Mouse (Mus musculus): ENCODE measurements around the gene Clic1. TPM values are rescaled to one million over a fixed set of nuclear protein-coding genes. Genes with fewer than 3 reads are reported as not detected.

Clic1 gene
- polyA plus RNA-seq, 1 experiment from 2014 or later, result 24.7 TPM

GRCm38 (mm10) chr17:35018171-35018570, 31.6 kb upstream of the Clic1 start:
- no peak for DNase-seq (ENCODE audit: low spot score)
- Histone ChIP-seq H3K27me3 (ENCODE audit: control insufficient read depth, insufficient read depth, low read length) (no peaks in the 10 kb centered on the region), H3K27ac (no peak overlapping the region), H3K9me3 (ENCODE audit: control insufficient read depth, low read length) (no peaks in the 10 kb centered on the region), H3K4me2 (replicated peaks) (no peak overlapping the region), H3K4me1 (replicated peaks; ENCODE audit: control insufficient read depth, insufficient read depth, low read length) (no peaks in the 10 kb centered on the region), H3K9ac (no peak overlapping the region), H3K4me3 (replicated peaks; ENCODE audit: low read length) (no peak overlapping the region), H3K36me3 (replicated peaks; ENCODE audit: control insufficient read depth, insufficient read depth) (peaks cover 38% of the 10 kb centered on the region)
- 89% methylated on average over 3 of the region's 3 CpGs for WGBS
- ATAC-seq (ENCODE audit: low FRiP score), result no peak

GRCm38 (mm10) chr17:35019894-35020293, 29.9 kb upstream of the Clic1 start:
- no peak overlapping the region for H3K4me3 ChIP-seq (replicated peaks; ENCODE audit: low read length)
- H3K27me3 ChIP-seq (ENCODE audit: control insufficient read depth, insufficient read depth, low read length), result no peaks in the 10 kb centered on the region
- 74% methylated on average over 11 of the region's 11 CpGs for WGBS
- H3K9me3 ChIP-seq (ENCODE audit: control insufficient read depth, low read length), result no peaks in the 10 kb centered on the region
- no peak overlapping the region for H3K4me2 ChIP-seq (replicated peaks)
- ATAC-seq (ENCODE audit: low FRiP score), result no peak
- DNase-seq (ENCODE audit: low spot score), result no peak
- H3K9ac ChIP-seq, result no peak overlapping the region
- no peaks in the 10 kb centered on the region for H3K4me1 ChIP-seq (replicated peaks; ENCODE audit: control insufficient read depth, insufficient read depth, low read length)
- H3K36me3 ChIP-seq (replicated peaks; ENCODE audit: control insufficient read depth, insufficient read depth), result peaks cover 20% of the 10 kb centered on the region
- H3K27ac ChIP-seq, result no peak overlapping the region

GRCm38 (mm10) chr17:35020551-35020950, 29.2 kb upstream of the Clic1 start:
- Histone ChIP-seq H3K9me3 (ENCODE audit: control insufficient read depth, low read length) (no peaks in the 10 kb centered on the region), H3K4me3 (replicated peaks; ENCODE audit: low read length) (no peak overlapping the region), H3K36me3 (replicated peaks; ENCODE audit: control insufficient read depth, insufficient read depth) (peaks cover 14% of the 10 kb centered on the region), H3K27me3 (ENCODE audit: control insufficient read depth, insufficient read depth, low read length) (no peaks in the 10 kb centered on the region), H3K9ac (no peak overlapping the region), H3K4me2 (replicated peaks) (no peak overlapping the region), H3K27ac (no peak overlapping the region), H3K4me1 (replicated peaks; ENCODE audit: control insufficient read depth, insufficient read depth, low read length) (no peaks in the 10 kb centered on the region)
- ATAC-seq (ENCODE audit: low FRiP score) (no peak), DNase-seq (ENCODE audit: low spot score) (no peak)
- 90% methylated on average over 8 of the region's 8 CpGs for WGBS

- Histone ChIP-seq H3K36me3 (replicated peaks; ENCODE audit: control insufficient read depth, insufficient read depth) (peaks cover 6% of the 10 kb centered on the region), H3K4me3 (replicated peaks; ENCODE audit: low read length) (no peak overlapping the region), H3K27ac (no peak overlapping the region), H3K9me3 (ENCODE audit: control insufficient read depth, low read length) (no peaks in the 10 kb centered on the region), H3K27me3 (ENCODE audit: control insufficient read depth, insufficient read depth, low read length) (no peaks in the 10 kb centered on the region), H3K9ac (no peak overlapping the region), H3K4me1 (replicated peaks; ENCODE audit: control insufficient read depth, insufficient read depth, low read length) (no peaks in the 10 kb centered on the region), H3K4me2 (replicated peaks) (peak overlapping the region; percentile 27; the same call in 1 of the 2 replicates)
- ATAC-seq (ENCODE audit: low FRiP score), result peak; percentile 58
- WGBS, result 6% methylated on average over 17 of the region's 17 CpGs
- peak; percentile 75 for DNase-seq (ENCODE audit: low spot score)
Observed at GRCm38 (mm10) chr17:35021163-35021808, 28.5 kb upstream of the Clic1 start.

- Histone ChIP-seq H3K9ac (no peak overlapping the region), H3K4me2 (replicated peaks) (no peak overlapping the region), H3K36me3 (replicated peaks; ENCODE audit: control insufficient read depth, insufficient read depth) (0 out of 2 replicates have a peak, but pooled peaks cover 2% of the 10 kb centered on the region), H3K27ac (no peak overlapping the region), H3K27me3 (ENCODE audit: control insufficient read depth, insufficient read depth, low read length) (no peaks in the 10 kb centered on the region), H3K9me3 (ENCODE audit: control insufficient read depth, low read length) (no peaks in the 10 kb centered on the region), H3K4me3 (replicated peaks; ENCODE audit: low read length) (no peak overlapping the region), H3K4me1 (replicated peaks; ENCODE audit: control insufficient read depth, insufficient read depth, low read length) (no peaks in the 10 kb centered on the region)
- WGBS, result 59% methylated on average over 6 of the region's 6 CpGs
- ATAC-seq (ENCODE audit: low FRiP score) (no peak), DNase-seq (ENCODE audit: low spot score) (no peak)
Observed at GRCm38 (mm10) chr17:35021842-35022477, 27.8 kb upstream of the Clic1 start.

- Histone ChIP-seq H3K4me1 (replicated peaks; ENCODE audit: control insufficient read depth, insufficient read depth, low read length) (peaks cover 2% of the 10 kb centered on the region; the same call in 1 of the 2 replicates), H3K4me3 (replicated peaks; ENCODE audit: low read length) (no peak overlapping the region), H3K9me3 (ENCODE audit: control insufficient read depth, low read length) (no peaks in the 10 kb centered on the region), H3K36me3 (replicated peaks; ENCODE audit: control insufficient read depth, insufficient read depth) (no peaks in the 10 kb centered on the region), H3K27me3 (ENCODE audit: control insufficient read depth, insufficient read depth, low read length) (no peaks in the 10 kb centered on the region), H3K4me2 (replicated peaks) (no peak overlapping the region), H3K27ac (no peak overlapping the region), H3K9ac (no peak overlapping the region)
- DNase-seq (ENCODE audit: low spot score) (no peak), ATAC-seq (ENCODE audit: low FRiP score) (no peak)
- WGBS, result 93% methylated on average over 8 of the region's 8 CpGs
Observed at GRCm38 (mm10) chr17:35022541-35023060, 27.2 kb upstream of the Clic1 start.

- ATAC-seq (ENCODE audit: low FRiP score), result no peak
- H3K9ac ChIP-seq, result no peak overlapping the region
- no peak overlapping the region for H3K27ac ChIP-seq
- 81% methylated on average over 5 of the region's 5 CpGs for WGBS
- no peaks in the 10 kb centered on the region for H3K36me3 ChIP-seq (replicated peaks; ENCODE audit: control insufficient read depth, insufficient read depth)
- no peak overlapping the region for H3K4me3 ChIP-seq (replicated peaks; ENCODE audit: low read length)
- no peaks in the 10 kb centered on the region for H3K9me3 ChIP-seq (ENCODE audit: control insufficient read depth, low read length)
- no peak overlapping the region for H3K4me2 ChIP-seq (replicated peaks)
- H3K4me1 ChIP-seq (replicated peaks; ENCODE audit: control insufficient read depth, insufficient read depth, low read length), result peaks cover 4% of the 10 kb centered on the region; the same call in 1 of the 2 replicates
- H3K27me3 ChIP-seq (ENCODE audit: control insufficient read depth, insufficient read depth, low read length), result no peaks in the 10 kb centered on the region
- no peak for DNase-seq (ENCODE audit: low spot score)
Observed at GRCm38 (mm10) chr17:35023221-35023620, 26.5 kb upstream of the Clic1 start.

GRCm38 (mm10) chr17:35023756-35024155, 26.0 kb upstream of the Clic1 start:
- H3K27me3 ChIP-seq (ENCODE audit: control insufficient read depth, insufficient read depth, low read length), result no peaks in the 10 kb centered on the region
- H3K4me3 ChIP-seq (replicated peaks; ENCODE audit: low read length), result no peak overlapping the region
- no peaks in the 10 kb centered on the region for H3K9me3 ChIP-seq (ENCODE audit: control insufficient read depth, low read length)
- no peak overlapping the region for H3K4me2 ChIP-seq (replicated peaks)
- ATAC-seq (ENCODE audit: low FRiP score), result no peak
- no peak overlapping the region for H3K9ac ChIP-seq
- no peaks in the 10 kb centered on the region for H3K36me3 ChIP-seq (replicated peaks; ENCODE audit: control insufficient read depth, insufficient read depth)
- DNase-seq (ENCODE audit: low spot score), result no peak
- 83% methylated on average over 4 of the region's 4 CpGs for WGBS
- no peak overlapping the region for H3K27ac ChIP-seq
- peaks cover 4% of the 10 kb centered on the region; the same call in 1 of the 2 replicates for H3K4me1 ChIP-seq (replicated peaks; ENCODE audit: control insufficient read depth, insufficient read depth, low read length)

- 82% methylated on average over 12 of the region's 13 CpGs for WGBS
- H3K27ac ChIP-seq, result no peak overlapping the region
- no peak overlapping the region for H3K9ac ChIP-seq
- H3K27me3 ChIP-seq (ENCODE audit: control insufficient read depth, insufficient read depth, low read length), result no peaks in the 10 kb centered on the region
- DNase-seq (ENCODE audit: low spot score), result no peak
- peaks cover 4% of the 10 kb centered on the region; the same call in 1 of the 2 replicates for H3K4me1 ChIP-seq (replicated peaks; ENCODE audit: control insufficient read depth, insufficient read depth, low read length)
- no peak overlapping the region for H3K4me2 ChIP-seq (replicated peaks)
- H3K36me3 ChIP-seq (replicated peaks; ENCODE audit: control insufficient read depth, insufficient read depth), result no peaks in the 10 kb centered on the region
- no peak overlapping the region for H3K4me3 ChIP-seq (replicated peaks; ENCODE audit: low read length)
- H3K9me3 ChIP-seq (ENCODE audit: control insufficient read depth, low read length), result no peaks in the 10 kb centered on the region
- no peak for ATAC-seq (ENCODE audit: low FRiP score)
Observed at GRCm38 (mm10) chr17:35024261-35024660, 25.5 kb upstream of the Clic1 start.

Measured in hindbrain, embryonic 14.5 days (tissue).